Mouse (Mus musculus): Measurements from ENCODE around the gene Chd9.
"Not testable (repeated sequence)": the region's sequence is repeated elsewhere in the genome, so short reads cannot be mapped to it uniquely, and the experiment has no call there.

Chd9 gene

GRCm38 (mm10) chr8:90869920-90870777 is 42.0 kb downstream of the Chd9 start:
- peak; percentile 90 for DNase-seq (ENCODE audit: low read depth, low spot score)

- peak; percentile 55 for DNase-seq (ENCODE audit: low read depth, low spot score)
Measured at GRCm38 (mm10) chr8:90871375-90872080, 43.4 kb downstream of the Chd9 start.

- peak; percentile 37 for DNase-seq (ENCODE audit: low read depth, low spot score)
Measured at GRCm38 (mm10) chr8:90873051-90873450, 44.9 kb downstream of the Chd9 start.

GRCm38 (mm10) chr8:90876213-90876721 is 48.1 kb downstream of the Chd9 start:
- DNase-seq (ENCODE audit: low read depth, low spot score) = peak; percentile 91

- peak; percentile 88 for DNase-seq (ENCODE audit: low read depth, low spot score)
Measured at GRCm38 (mm10) chr8:90876722-90877429, 48.7 kb downstream of the Chd9 start.

- DNase-seq (ENCODE audit: low read depth, low spot score) = no peak
Measured at GRCm38 (mm10) chr8:90877430-90877975, 49.4 kb downstream of the Chd9 start.

- DNase-seq (ENCODE audit: low read depth, low spot score) = no peak
Measured at GRCm38 (mm10) chr8:90878551-90878950, 50.4 kb downstream of the Chd9 start.

- DNase-seq (ENCODE audit: low read depth, low spot score) = no peak
Measured at GRCm38 (mm10) chr8:90880041-90880440, 51.9 kb downstream of the Chd9 start.

GRCm38 (mm10) chr8:90881181-90881580 is 53.0 kb downstream of the Chd9 start:
- no peak for DNase-seq (ENCODE audit: low read depth, low spot score)

- DNase-seq (ENCODE audit: low read depth, low spot score) = no peak
Measured at GRCm38 (mm10) chr8:90882088-90882691, 54.0 kb downstream of the Chd9 start.

- no peak for DNase-seq (ENCODE audit: low read depth, low spot score)
Measured at GRCm38 (mm10) chr8:90885671-90886368, 57.7 kb downstream of the Chd9 start.

GRCm38 (mm10) chr8:90886369-90886712 is 58.2 kb downstream of the Chd9 start:
- not testable (repeated sequence) for DNase-seq (ENCODE audit: low read depth, low spot score)

- not testable (repeated sequence) for DNase-seq (ENCODE audit: low read depth, low spot score)
Measured at GRCm38 (mm10) chr8:90887328-90887727, 59.2 kb downstream of the Chd9 start.

- peak; percentile 26 for DNase-seq (ENCODE audit: low read depth, low spot score)
Measured at GRCm38 (mm10) chr8:90891872-90892578, 63.9 kb downstream of the Chd9 start.

GRCm38 (mm10) chr8:90892579-90892919 is 64.4 kb downstream of the Chd9 start:
- DNase-seq (ENCODE audit: low read depth, low spot score) = peak; percentile 81

GRCm38 (mm10) chr8:90894231-90894914 is 66.2 kb downstream of the Chd9 start:
- DNase-seq (ENCODE audit: low read depth, low spot score) = peak; percentile 90

- no peak for DNase-seq (ENCODE audit: low read depth, low spot score)
Measured at GRCm38 (mm10) chr8:90897343-90897742, 69.2 kb downstream of the Chd9 start.

GRCm38 (mm10) chr8:90898578-90898977 is 70.4 kb downstream of the Chd9 start:
- DNase-seq (ENCODE audit: low read depth, low spot score) = no peak

- DNase-seq (ENCODE audit: low read depth, low spot score) = peak; percentile 48
Measured at GRCm38 (mm10) chr8:90902002-90902401, 73.8 kb downstream of the Chd9 start.
